Mouse (Mus musculus): Measurements from ENCODE around the gene Gpx5. TPM values are rescaled to one million over a fixed set of nuclear protein-coding genes. Genes with fewer than 3 reads are reported as not detected.

Gpx5 gene
- total and polyA plus RNA-seq, 3 experiments: 0.11 TPM; not detected in 2

DNA sequence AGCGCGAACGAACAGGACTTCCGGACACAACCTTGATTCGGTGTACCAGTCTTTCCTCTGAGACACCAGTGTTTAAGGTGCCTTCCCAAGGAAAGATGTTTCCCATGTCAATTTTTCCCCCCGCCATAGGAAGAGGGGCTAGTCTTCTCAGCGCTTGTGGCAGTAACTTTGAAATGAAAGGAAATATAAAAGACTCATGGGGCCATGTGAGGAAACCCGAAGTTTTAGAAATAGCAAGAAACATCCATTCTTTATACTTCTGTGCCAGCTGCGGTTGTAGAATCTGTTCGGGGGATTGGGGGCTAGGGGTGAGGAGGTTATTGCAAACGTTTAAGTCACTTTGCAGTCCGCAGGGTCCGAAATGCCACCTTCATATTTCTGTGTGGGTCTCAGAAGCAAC is 49.3 kb downstream of the Gpx5 start:
- DNase-seq (ENCODE audit: low spot score): no peak
- H3K4me1 ChIP-seq (ENCODE audit: insufficient read depth, low read depth, low read length): peaks cover 10% of the 10 kb centered on the region; the same call in 1 of the 2 replicates
- H3K36me3 ChIP-seq (replicated peaks): no peaks in the 10 kb centered on the region
- peaks cover 4% of the 10 kb centered on the region; the same call in 1 of the 2 replicates for H3K9me3 ChIP-seq (replicated peaks)
- no peak for ATAC-seq (ENCODE audit: extremely low read depth, insufficient number of reproducible peaks, low FRiP score, poor library complexity, severe bottlenecking)
- H3K27me3 ChIP-seq (ENCODE audit: insufficient read depth, low read length): peaks cover 10% of the 10 kb centered on the region
- no peak overlapping the region for H3K4me3 ChIP-seq (ENCODE audit: low read depth, low read length)
- TF ChIP-seq GATA1 (IDR thresholded peaks at IDR 0.05; ENCODE audit: borderline replicate concordance, low read length): no peak
- no peak for TF ChIP-seq TAL1 (conservative IDR thresholded peaks at IDR 0.05; ENCODE audit: low read depth, low read length)
- no peak for TF ChIP-seq POLR2AphosphoS5 (IDR thresholded peaks at IDR 0.05; ENCODE audit: insufficient replicate concordance, low read depth, low read length)
- TF ChIP-seq CTCF (IDR thresholded peaks at IDR 0.05; ENCODE audit: low read depth, low read length): no peak
- TF ChIP-seq GATA2 (IDR thresholded peaks at IDR 0.05; ENCODE audit: borderline replicate concordance, low read depth, low read length): no peak

DNA sequence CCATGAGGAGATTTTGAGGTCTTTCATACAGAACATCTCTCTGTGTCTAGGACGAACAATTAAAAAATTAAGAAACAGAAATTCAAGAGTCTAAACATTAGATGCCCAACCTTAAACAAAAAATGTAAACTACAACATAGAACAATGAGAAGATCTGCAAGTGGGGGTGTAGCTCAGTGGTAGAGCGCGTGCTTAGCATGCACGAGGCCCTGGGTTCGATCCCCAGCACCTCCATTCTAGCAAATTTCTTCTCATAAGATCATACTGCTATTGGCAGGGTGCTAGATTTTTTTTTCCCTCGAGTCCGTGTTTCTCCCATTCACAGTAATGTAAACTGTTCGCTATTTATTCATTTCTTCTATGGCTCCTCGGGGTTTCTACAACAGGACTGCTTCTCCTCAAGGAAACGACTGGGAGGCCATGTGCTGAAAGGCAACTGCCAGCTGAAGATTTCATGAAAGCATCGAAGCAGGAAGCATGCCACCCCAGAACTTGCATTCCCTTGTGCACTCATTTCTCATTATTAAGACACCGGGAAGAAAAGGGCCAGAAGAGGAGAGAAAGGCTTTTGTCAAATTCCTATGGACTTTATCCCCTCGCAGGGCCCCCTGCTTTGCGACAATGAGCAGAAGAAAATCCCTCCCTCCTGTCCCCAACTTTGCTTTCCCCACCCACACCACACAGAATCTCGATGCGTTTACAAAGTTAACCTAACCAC is 50.0 kb downstream of the Gpx5 start:
- Histone ChIP-seq H3K9me3 (replicated peaks) (peaks cover 4% of the 10 kb centered on the region; the same call in 1 of the 2 replicates), H3K36me3 (replicated peaks) (no peaks in the 10 kb centered on the region), H3K27me3 (ENCODE audit: insufficient read depth, low read length) (peaks cover 10% of the 10 kb centered on the region), H3K4me1 (ENCODE audit: insufficient read depth, low read depth, low read length) (peaks cover 10% of the 10 kb centered on the region; the same call in 1 of the 2 replicates), H3K4me3 (ENCODE audit: low read depth, low read length) (no peak overlapping the region)
- no peak for DNase-seq (ENCODE audit: low spot score)
- no peak for TF ChIP-seq GATA1 (IDR thresholded peaks at IDR 0.05; ENCODE audit: borderline replicate concordance, low read length)
- TF ChIP-seq TAL1 (conservative IDR thresholded peaks at IDR 0.05; ENCODE audit: low read depth, low read length): no peak
- ATAC-seq (ENCODE audit: extremely low read depth, insufficient number of reproducible peaks, low FRiP score, poor library complexity, severe bottlenecking): no peak

GRCm38 (mm10) chr13:21240788-21241187 is 51.7 kb downstream of the Gpx5 start:
- Histone ChIP-seq H3K4me3 (ENCODE audit: low read depth, low read length) (no peak overlapping the region), H3K36me3 (replicated peaks) (no peaks in the 10 kb centered on the region), H3K9me3 (replicated peaks) (peaks cover 4% of the 10 kb centered on the region; the same call in 1 of the 2 replicates), H3K27me3 (ENCODE audit: insufficient read depth, low read length) (peaks cover 13% of the 10 kb centered on the region), H3K4me1 (ENCODE audit: insufficient read depth, low read depth, low read length) (peaks cover 10% of the 10 kb centered on the region; the same call in 1 of the 2 replicates)
- ATAC-seq (ENCODE audit: extremely low read depth, insufficient number of reproducible peaks, low FRiP score, poor library complexity, severe bottlenecking) (no peak), DNase-seq (ENCODE audit: low spot score) (no peak)
- TF ChIP-seq CTCF (IDR thresholded peaks at IDR 0.05; ENCODE audit: low read depth, low read length): no peak
- no peak for TF ChIP-seq GATA1 (IDR thresholded peaks at IDR 0.05; ENCODE audit: borderline replicate concordance, low read length)
- no peak for TF ChIP-seq TAL1 (conservative IDR thresholded peaks at IDR 0.05; ENCODE audit: low read depth, low read length)
- no peak for TF ChIP-seq POLR2AphosphoS5 (IDR thresholded peaks at IDR 0.05; ENCODE audit: insufficient replicate concordance, low read depth, low read length)
- no peak for TF ChIP-seq GATA2 (IDR thresholded peaks at IDR 0.05; ENCODE audit: borderline replicate concordance, low read depth, low read length)

- no peaks in the 10 kb centered on the region for H3K36me3 ChIP-seq (replicated peaks)
- ATAC-seq (ENCODE audit: extremely low read depth, insufficient number of reproducible peaks, low FRiP score, poor library complexity, severe bottlenecking): no peak
- H3K9me3 ChIP-seq (replicated peaks): peaks cover 4% of the 10 kb centered on the region; the same call in 1 of the 2 replicates
- peaks cover 11% of the 10 kb centered on the region for H3K4me1 ChIP-seq (ENCODE audit: insufficient read depth, low read depth, low read length)
- peaks cover 3% of the 10 kb centered on the region; the same call in 1 of the 2 replicates for H3K27me3 ChIP-seq (ENCODE audit: insufficient read depth, low read length)
- no peak for DNase-seq (ENCODE audit: low spot score)
- TF ChIP-seq TAL1 (conservative IDR thresholded peaks at IDR 0.05; ENCODE audit: low read depth, low read length): no peak
- no peak for TF ChIP-seq GATA2 (IDR thresholded peaks at IDR 0.05; ENCODE audit: borderline replicate concordance, low read depth, low read length)
- no peak for TF ChIP-seq GATA1 (IDR thresholded peaks at IDR 0.05; ENCODE audit: borderline replicate concordance, low read length)
- TF ChIP-seq POLR2AphosphoS5 (IDR thresholded peaks at IDR 0.05; ENCODE audit: insufficient replicate concordance, low read depth, low read length): no peak
- TF ChIP-seq CTCF (IDR thresholded peaks at IDR 0.05; ENCODE audit: low read depth, low read length): no peak
- H3K4me3 ChIP-seq (ENCODE audit: low read depth, low read length): no peak overlapping the region
Observed at GRCm38 (mm10) chr13:21237161-21237560, 55.4 kb downstream of the Gpx5 start.

DNA sequence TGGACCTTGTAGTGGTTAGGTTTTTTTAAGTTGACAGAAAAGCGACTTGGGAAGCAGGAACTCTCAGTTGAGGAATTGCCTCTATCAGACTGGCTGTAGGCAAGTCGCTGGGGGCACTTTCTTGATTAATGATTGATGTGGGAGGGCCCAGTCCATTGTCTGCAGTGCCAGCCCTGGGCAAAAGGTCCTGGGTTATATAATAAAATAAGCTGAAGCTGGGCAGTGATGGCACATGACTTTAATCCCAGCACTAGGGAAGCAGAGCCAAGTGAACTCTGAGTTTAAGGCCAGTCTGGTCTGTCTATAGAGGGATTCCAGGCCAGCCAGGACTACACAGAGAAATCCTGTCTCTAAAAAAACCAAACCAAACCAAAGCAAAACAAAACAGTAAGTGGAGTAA is 55.8 kb downstream of the Gpx5 start:
- Histone ChIP-seq H3K4me1 (ENCODE audit: insufficient read depth, low read depth, low read length) (peaks cover 11% of the 10 kb centered on the region), H3K27me3 (ENCODE audit: insufficient read depth, low read length) (peaks cover 3% of the 10 kb centered on the region; the same call in 1 of the 2 replicates), H3K36me3 (replicated peaks) (no peaks in the 10 kb centered on the region), H3K4me3 (ENCODE audit: low read depth, low read length) (no peak overlapping the region), H3K9me3 (replicated peaks) (peaks cover 4% of the 10 kb centered on the region; the same call in 1 of the 2 replicates)
- ATAC-seq (ENCODE audit: extremely low read depth, insufficient number of reproducible peaks, low FRiP score, poor library complexity, severe bottlenecking) (no peak), DNase-seq (ENCODE audit: low spot score) (no peak)
- TF ChIP-seq CTCF (IDR thresholded peaks at IDR 0.05; ENCODE audit: low read depth, low read length) (no peak), POLR2AphosphoS5 (IDR thresholded peaks at IDR 0.05; ENCODE audit: insufficient replicate concordance, low read depth, low read length) (no peak), GATA1 (IDR thresholded peaks at IDR 0.05; ENCODE audit: borderline replicate concordance, low read length) (no peak), TAL1 (conservative IDR thresholded peaks at IDR 0.05; ENCODE audit: low read depth, low read length) (no peak), GATA2 (IDR thresholded peaks at IDR 0.05; ENCODE audit: borderline replicate concordance, low read depth, low read length) (no peak)

Other genes with a start within 250 kb of the Gpx5 start
- gene Olfr1370, start 217.8 kb downstream of the Gpx5 start, total RNA-seq (2014; fragmentation: Nextera tagmentation): not detected in 2 replicates
- under 0.01 and 0.55 TPM in 2 replicates for gene Olfr1370, start 217.8 kb downstream of the Gpx5 start, total RNA-seq (2017)
- gene Olfr1370, start 217.8 kb downstream of the Gpx5 start, polyA plus RNA-seq (2012): not detected in 2 replicates
- gene Olfr1369-ps1, start 181.2 kb downstream of the Gpx5 start, total RNA-seq (2014; fragmentation: Nextera tagmentation): 0.23 TPM in 1 of 2 replicates, not detected in the other
- 0.06 TPM in 1 of 2 replicates, not detected in the other for gene Olfr1369-ps1, start 181.2 kb downstream of the Gpx5 start, total RNA-seq (2017)
- gene Olfr1369-ps1, start 181.2 kb downstream of the Gpx5 start, polyA plus RNA-seq (2012): not detected in 2 replicates
- gene Olfr263, start 163.1 kb downstream of the Gpx5 start, total RNA-seq (2014; fragmentation: Nextera tagmentation): not detected in 2 replicates
- 0.11 TPM in 1 of 2 replicates, not detected in the other for gene Olfr263, start 163.1 kb downstream of the Gpx5 start, total RNA-seq (2017)
- not detected in 2 replicates for gene Olfr263, start 163.1 kb downstream of the Gpx5 start, polyA plus RNA-seq (2012)
- not detected in 2 replicates for gene Olfr1368, start 146.9 kb downstream of the Gpx5 start, total RNA-seq (2014; fragmentation: Nextera tagmentation)
- 0.11 TPM in 1 of 2 replicates, not detected in the other for gene Olfr1368, start 146.9 kb downstream of the Gpx5 start, total RNA-seq (2017)
- gene Olfr1368, start 146.9 kb downstream of the Gpx5 start, polyA plus RNA-seq (2012): not detected in 2 replicates
- gene Trim27, start 113.3 kb downstream of the Gpx5 start, total RNA-seq (2014; fragmentation: Nextera tagmentation): 91.5 and 93.2 TPM in 2 replicates
- gene Trim27, start 113.3 kb downstream of the Gpx5 start, total RNA-seq (2017): 173 and 196 TPM in 2 replicates
- gene Trim27, start 113.3 kb downstream of the Gpx5 start, polyA plus RNA-seq (2012): 139 and 188 TPM in 2 replicates
- not detected in 2 replicates for gene Gpx6, start 19.4 kb upstream of the Gpx5 start, total RNA-seq (2014; fragmentation: Nextera tagmentation)
- gene Gpx6, start 19.4 kb upstream of the Gpx5 start, total RNA-seq (2017): 0.11 and 0.29 TPM in 2 replicates
- not detected in 2 replicates for gene Gpx6, start 19.4 kb upstream of the Gpx5 start, polyA plus RNA-seq (2012)
- gene Olfr1367, start 54.2 kb upstream of the Gpx5 start, total RNA-seq (2014; fragmentation: Nextera tagmentation): not detected in 2 replicates
- 0.44 TPM in 1 of 2 replicates, not detected in the other for gene Olfr1367, start 54.2 kb upstream of the Gpx5 start, total RNA-seq (2017)
- not detected in 2 replicates for gene Olfr1367, start 54.2 kb upstream of the Gpx5 start, polyA plus RNA-seq (2012)
- 10.7 and 14.6 TPM in 2 replicates for gene Zscan12, start 70.1 kb upstream of the Gpx5 start, total RNA-seq (2014; fragmentation: Nextera tagmentation)
- gene Zscan12, start 70.1 kb upstream of the Gpx5 start, total RNA-seq (2017): 16.2 and 16.8 TPM in 2 replicates
- 3.4 and 4.0 TPM in 2 replicates for gene Zscan12, start 70.1 kb upstream of the Gpx5 start, polyA plus RNA-seq (2012)
- gene Zkscan3, start 110.0 kb upstream of the Gpx5 start, total RNA-seq (2014; fragmentation: Nextera tagmentation): 60.6 and 78.1 TPM in 2 replicates
- gene Zkscan3, start 110.0 kb upstream of the Gpx5 start, total RNA-seq (2017): 59.0 and 59.3 TPM in 2 replicates
- gene Zkscan3, start 110.0 kb upstream of the Gpx5 start, polyA plus RNA-seq (2012): 4.6 and 5.5 TPM in 2 replicates
- 5.9 and 6.8 TPM in 2 replicates for gene Pgbd1, start 148.3 kb upstream of the Gpx5 start, total RNA-seq (2014; fragmentation: Nextera tagmentation)
- 3.9 and 4.9 TPM in 2 replicates for gene Pgbd1, start 148.3 kb upstream of the Gpx5 start, total RNA-seq (2017)
- gene Pgbd1, start 148.3 kb upstream of the Gpx5 start, polyA plus RNA-seq (2012): 0.21 and 0.22 TPM in 2 replicates
- gene Zscan26, start 161.0 kb upstream of the Gpx5 start, total RNA-seq (2014; fragmentation: Nextera tagmentation): 43.0 and 43.6 TPM in 2 replicates
- 34.7 TPM in 2 replicates for gene Zscan26, start 161.0 kb upstream of the Gpx5 start, total RNA-seq (2017)
- 3.2 and 3.4 TPM in 2 replicates for gene Zscan26, start 161.0 kb upstream of the Gpx5 start, polyA plus RNA-seq (2012)
- 2.2 TPM in 1 of 2 replicates, not detected in the other for gene Nkapl, start 175.8 kb upstream of the Gpx5 start, total RNA-seq (2014; fragmentation: Nextera tagmentation)
- gene Nkapl, start 175.8 kb upstream of the Gpx5 start, total RNA-seq (2017): 0.66 and 1.1 TPM in 2 replicates
- 0.53 and 0.54 TPM in 2 replicates for gene Nkapl, start 175.8 kb upstream of the Gpx5 start, polyA plus RNA-seq (2012)
- gene Zkscan4, start 186.2 kb upstream of the Gpx5 start, total RNA-seq (2014; fragmentation: Nextera tagmentation): not detected in 2 replicates
- 0.05 and 0.12 TPM in 2 replicates for gene Zkscan4, start 186.2 kb upstream of the Gpx5 start, total RNA-seq (2017)
- gene Zkscan4, start 186.2 kb upstream of the Gpx5 start, polyA plus RNA-seq (2012): not detected in 2 replicates
- not detected in 2 replicates for gene Gm10065, start 186.7 kb upstream of the Gpx5 start, total RNA-seq (2014; fragmentation: Nextera tagmentation)
- gene Gm10065, start 186.7 kb upstream of the Gpx5 start, total RNA-seq (2017): 0.64 and 0.93 TPM in 2 replicates
- not detected in 2 replicates for gene Gm10065, start 186.7 kb upstream of the Gpx5 start, polyA plus RNA-seq (2012)
- 1.1 and 1.7 TPM in 2 replicates for gene AK157302, start 202.5 kb upstream of the Gpx5 start, total RNA-seq (2014; fragmentation: Nextera tagmentation)
- 0.22 and 0.58 TPM in 2 replicates for gene AK157302, start 202.5 kb upstream of the Gpx5 start, total RNA-seq (2017)
- 0.07 TPM in 1 of 2 replicates, not detected in the other for gene AK157302, start 202.5 kb upstream of the Gpx5 start, polyA plus RNA-seq (2012)
- gene Gm11273, start 208.7 kb upstream of the Gpx5 start, total RNA-seq (2014; fragmentation: Nextera tagmentation): 5.1 and 9.0 TPM in 2 replicates
- gene Gm11273, start 208.7 kb upstream of the Gpx5 start, total RNA-seq (2017): 9.9 and 11.6 TPM in 2 replicates
- gene Gm11273, start 208.7 kb upstream of the Gpx5 start, polyA plus RNA-seq (2012): 38.3 and 48.1 TPM in 2 replicates
- gene Zkscan8, start 238.4 kb upstream of the Gpx5 start, total RNA-seq (2014; fragmentation: Nextera tagmentation): 36.9 and 42.1 TPM in 2 replicates
- gene Zkscan8, start 238.4 kb upstream of the Gpx5 start, total RNA-seq (2017): 14.2 and 15.7 TPM in 2 replicates
- gene Zkscan8, start 238.4 kb upstream of the Gpx5 start, polyA plus RNA-seq (2012): 4.3 and 5.8 TPM in 2 replicates